Mouse (Mus musculus) urinary bladder, postnatal 10 days (tissue): ENCODE results near the gene Ndufa10.
"Not testable (repeated sequence)": the region's sequence is repeated elsewhere in the genome, so short reads cannot be mapped to it uniquely, and the experiment has no call there.

Experiments
- DNase-seq: peaks from one replicate; pipeline ENCODE4 v3.0.0; 2022; ENCODE audit warnings: low spot score

The Ndufa10 gene

DNA sequence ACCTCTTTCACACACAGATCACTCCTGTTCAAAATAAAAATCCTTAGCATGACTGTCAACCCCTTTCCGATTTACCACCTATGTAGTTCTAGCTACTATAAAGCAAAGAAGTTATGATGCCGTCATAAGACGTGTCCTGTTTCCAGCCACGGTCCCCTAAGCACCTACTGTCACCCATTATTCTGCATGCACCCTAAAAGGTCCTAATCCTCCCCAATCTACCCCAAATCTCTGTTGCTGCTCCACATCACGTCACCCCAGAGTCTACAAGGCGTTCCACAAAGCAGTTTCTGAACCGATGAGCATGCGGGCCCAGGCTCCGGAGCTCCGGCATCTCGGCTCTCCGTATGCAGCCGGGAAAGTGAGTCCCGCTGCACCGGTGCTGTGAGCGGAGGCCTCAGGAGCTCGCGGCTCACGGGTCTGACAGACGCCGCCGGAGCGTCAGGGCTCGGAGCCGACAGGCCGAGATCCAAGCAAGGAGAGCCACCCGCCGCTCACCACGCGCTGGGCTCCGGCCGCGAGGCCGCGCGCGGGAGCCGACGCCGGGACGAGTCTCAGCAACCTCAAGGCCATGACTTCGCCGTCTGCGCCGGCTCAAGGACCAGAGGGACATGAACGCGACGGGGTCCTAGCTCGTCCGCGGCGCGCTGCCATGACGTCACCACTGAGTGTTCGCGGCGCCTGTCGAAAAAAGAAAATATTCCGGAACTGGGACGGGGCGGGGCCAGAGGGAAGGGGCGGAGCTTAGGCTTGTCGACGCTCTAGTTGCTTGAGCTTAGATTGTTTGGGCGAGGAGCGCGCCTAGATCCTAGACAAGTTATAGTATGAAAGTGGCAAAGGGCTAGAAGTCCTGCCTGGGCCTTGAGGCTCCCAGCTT is at the start of gene Ndufa10:
Gene Ndufa10, minus strand, starts transcription at position 696 of the 877 bp plus-strand sequence.
- DNase-seq, result peak; percentile 81

- DNase-seq, result no peak
These were observed 47.7 kb upstream of the Ndufa10 start for GRCm38 (mm10) chr1:92521376-92521775.

- no peak for DNase-seq
These were observed 45.4 kb upstream of the Ndufa10 start for GRCm38 (mm10) chr1:92519046-92519445.

- DNase-seq, result no peak
These were observed 44.9 kb upstream of the Ndufa10 start, which contains the start of gene Olfr1414 for GRCm38 (mm10) chr1:92518561-92518960. TSS of gene Olfr1414 (minus strand) at chr1:92518661.

- no peak for DNase-seq
These were observed 41.7 kb upstream of the Ndufa10 start for GRCm38 (mm10) chr1:92515390-92515789.

GRCm38 (mm10) chr1:92511646-92512045 is 38.0 kb upstream of the Ndufa10 start:
- not testable (repeated sequence) for DNase-seq

GRCm38 (mm10) chr1:92496001-92496400 is 22.3 kb upstream of the Ndufa10 start, which contains the start of gene Olfr1415:
TSS of gene Olfr1415 (minus strand) at chr1:92496101.
- no peak for DNase-seq

- no peak for DNase-seq
These were observed 11.4 kb upstream of the Ndufa10 start, which contains the start of gene Olfr1416 for GRCm38 (mm10) chr1:92485013-92485412. TSS of gene Olfr1416 (minus strand) at chr1:92485113.

DNA sequence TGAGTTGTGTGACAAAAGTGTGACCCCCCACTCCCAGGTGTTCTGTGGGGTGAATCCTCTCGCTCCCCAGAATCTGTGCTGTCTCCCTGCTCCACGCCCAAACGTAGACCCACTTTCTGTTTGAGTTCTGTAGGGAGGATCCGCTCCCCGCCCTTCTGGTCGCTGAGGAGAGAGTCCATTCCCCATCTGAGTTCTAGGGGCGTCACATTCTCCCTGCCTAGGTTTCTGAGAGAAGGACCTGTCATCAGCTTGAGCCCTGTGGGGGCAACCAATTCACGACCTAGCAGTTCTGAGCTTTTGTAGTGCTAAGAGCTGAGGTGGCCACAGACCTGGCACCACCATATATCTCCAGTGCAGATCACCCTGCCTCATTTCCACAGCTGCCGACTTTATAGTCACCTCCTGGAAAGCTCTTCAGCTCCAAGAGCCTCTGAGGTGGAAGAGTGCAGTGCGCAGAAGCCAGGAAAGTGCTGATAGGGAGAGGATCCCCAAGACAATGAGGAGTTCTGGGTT is 462 bp upstream of the Ndufa10 start:
- no peak for DNase-seq

DNA sequence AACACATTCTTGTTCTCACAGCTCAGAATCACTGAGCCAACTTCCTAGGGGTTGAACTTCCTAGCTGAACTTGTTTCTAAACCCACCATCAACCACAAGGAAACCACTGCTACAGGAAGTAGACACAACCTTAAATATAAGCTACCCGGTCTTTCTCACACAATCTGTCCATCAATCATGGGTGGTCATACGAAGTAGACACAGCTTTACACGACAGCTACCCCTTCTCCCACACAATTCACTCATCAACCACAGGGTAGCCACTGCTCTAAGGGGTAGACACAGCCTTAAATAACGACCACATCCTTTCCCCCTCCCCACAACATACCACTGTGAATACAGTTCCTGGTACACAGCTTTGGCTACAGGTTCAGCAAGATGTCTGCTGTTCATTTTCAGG is 4.8 kb downstream of the Ndufa10 start:
- DNase-seq, result no peak

GRCm38 (mm10) chr1:92458416-92458815 is 15.2 kb downstream of the Ndufa10 start:
- no peak for DNase-seq

- DNase-seq, result no peak
These were observed 15.9 kb downstream of the Ndufa10 start for GRCm38 (mm10) chr1:92457758-92458157.

GRCm38 (mm10) chr1:92453751-92454445 is 19.8 kb downstream of the Ndufa10 start:
- no peak for DNase-seq

DNA sequence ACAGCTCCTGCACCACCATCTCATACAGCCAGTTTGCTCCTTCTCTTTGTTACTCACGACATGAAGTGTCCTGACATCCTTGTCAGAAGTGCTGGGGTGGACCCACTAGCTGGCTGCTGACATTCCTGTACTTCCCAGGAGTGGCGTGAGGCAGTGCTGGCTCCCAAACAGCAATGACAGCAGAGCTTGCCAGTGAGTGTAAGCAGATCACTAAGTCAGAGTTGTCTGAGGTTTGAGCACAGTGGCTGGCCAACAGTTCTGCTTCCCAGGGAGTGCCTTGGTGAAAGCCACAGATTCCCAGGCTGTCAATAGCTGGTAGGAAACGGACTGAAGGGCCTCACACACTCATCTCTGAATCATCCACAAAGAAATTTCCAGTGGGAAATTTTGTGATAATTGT is 25.4 kb downstream of the Ndufa10 start:
- no peak for DNase-seq

- DNase-seq, result no peak
These were observed 32.1 kb downstream of the Ndufa10 start for GRCm38 (mm10) chr1:92441453-92442063.

- no peak for DNase-seq
These were observed 33.5 kb downstream of the Ndufa10 start for GRCm38 (mm10) chr1:92440066-92440750.

GRCm38 (mm10) chr1:92437678-92438271 is 35.9 kb downstream of the Ndufa10 start:
- no peak for DNase-seq

DNA sequence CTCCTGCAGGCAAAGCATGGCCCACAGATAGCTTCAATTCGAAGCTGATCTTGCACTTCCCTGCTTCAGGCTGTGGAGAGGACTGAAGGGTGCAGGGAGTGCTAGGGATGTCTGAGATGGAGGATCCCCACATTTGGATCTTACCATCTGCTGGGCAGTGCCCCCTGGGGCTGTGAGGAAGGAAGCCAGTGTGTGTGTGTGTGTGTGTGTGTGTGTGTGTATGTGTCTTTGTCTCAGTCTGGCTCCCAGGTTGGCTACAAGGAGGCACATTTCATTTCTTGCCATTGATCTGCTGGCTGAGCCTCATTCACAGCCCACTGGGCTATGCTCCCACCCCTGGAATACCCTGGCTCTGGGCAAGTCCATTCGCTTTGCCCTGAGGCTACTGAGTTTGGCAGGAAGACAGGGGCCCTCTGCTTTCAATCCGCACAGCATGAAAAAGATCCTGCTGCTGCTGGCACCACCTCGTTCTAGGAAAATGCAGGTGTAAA is 36.8 kb downstream of the Ndufa10 start:
- DNase-seq, result no peak

DNA sequence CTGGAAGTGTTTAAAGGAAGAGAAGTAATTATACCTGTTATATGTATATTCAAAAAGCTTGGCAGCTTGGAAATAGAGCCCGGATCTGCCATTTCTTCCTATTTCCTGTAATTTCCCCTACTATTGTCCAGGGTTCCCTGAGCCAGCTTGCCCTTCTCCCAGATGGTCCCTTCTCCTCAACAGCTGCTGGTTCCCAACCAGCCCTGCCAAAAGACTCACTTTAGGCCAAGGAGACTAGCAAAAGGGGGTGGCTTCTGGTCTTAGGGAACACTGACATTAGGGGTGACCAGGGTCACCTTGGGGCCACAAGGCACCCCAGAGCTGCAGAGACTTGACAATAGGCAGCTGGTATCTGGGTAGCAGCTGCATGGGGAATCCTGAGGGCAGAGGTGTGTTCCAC is 38.7 kb downstream of the Ndufa10 start:
- DNase-seq, result no peak

GRCm38 (mm10) chr1:92432791-92433190 is 40.9 kb downstream of the Ndufa10 start:
- no peak for DNase-seq

DNA sequence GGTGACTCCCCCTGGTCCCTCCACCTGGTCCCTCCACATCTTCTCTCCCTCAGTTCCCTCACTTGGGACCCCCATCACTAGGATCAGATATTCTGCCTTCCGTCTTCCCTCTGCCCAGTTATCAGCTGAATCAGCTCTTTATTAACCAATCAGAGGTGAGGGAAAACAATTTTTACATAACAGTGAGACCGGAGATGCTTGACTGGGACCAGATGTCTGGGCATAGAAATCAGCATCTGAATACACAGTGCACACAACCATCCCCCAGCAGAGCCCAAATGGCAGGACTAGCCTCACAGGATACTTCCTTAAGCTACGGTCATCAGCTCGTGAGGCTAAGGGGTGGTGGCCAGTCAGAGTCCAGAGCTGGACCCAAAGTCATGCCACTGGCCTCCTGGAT is 41.6 kb downstream of the Ndufa10 start:
- DNase-seq, result no peak
